Mouse (Mus musculus) CD4-positive, CD25-positive, alpha-beta regulatory T cell, adult 2 months (primary cell): ENCODE data around the gene Eif4e3.

ENCODE experiments used
- DNase-seq: peaks from one replicate; pipeline ENCODE4 v3.0.0-alpha.2; 2012; ENCODE audit warnings: low read depth, low spot score

Eif4e3 gene

DNA sequence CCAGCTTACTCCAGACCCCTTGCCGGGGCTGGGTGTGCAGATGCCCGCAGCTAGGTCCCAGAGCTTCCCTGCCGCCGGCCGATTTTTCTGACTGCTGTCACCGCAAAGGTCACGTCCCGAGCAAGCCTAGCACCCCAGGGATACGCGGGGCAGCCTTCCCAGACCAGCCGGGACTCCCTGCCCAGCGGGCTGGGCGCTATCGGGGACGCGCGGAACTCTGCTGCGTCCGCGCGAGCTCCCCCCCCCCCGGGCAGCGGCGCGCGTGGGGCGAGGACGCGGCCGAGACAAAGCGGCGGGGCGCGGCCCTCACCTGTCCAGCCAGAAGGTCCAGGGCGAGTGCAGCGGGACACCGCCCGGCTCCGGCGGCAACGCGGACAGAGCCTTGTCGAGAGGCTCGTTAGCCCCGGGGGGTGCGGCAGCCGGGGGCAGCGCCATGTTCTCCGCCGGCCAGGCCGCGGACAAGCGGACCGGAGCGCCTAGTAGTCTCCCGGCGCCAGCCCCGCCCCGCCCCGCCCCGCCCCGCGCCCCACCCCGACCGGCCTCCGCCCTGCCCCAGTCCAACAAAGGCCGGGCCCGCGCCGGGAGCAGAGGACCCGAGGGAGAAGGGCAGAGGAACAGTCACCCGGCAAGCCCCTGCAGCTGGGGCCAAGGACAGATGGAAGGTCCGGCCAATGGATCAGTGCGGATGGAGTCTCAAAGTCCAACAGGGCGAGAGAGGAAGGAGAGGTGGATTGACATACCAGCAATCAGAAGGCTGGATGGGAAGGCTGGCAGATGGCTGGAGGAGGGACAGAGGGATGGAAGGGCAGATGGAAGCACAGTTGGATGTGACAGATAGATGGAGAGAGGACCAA, at the start of gene Eif4e3, which contains the start of gene Gm20696:
TSS of gene Eif4e3 (minus strand) at position 454 of the 854 bp plus-strand sequence.
TSS of gene Gm20696 (minus strand) at position 480 of the 854 bp plus-strand sequence.
- DNase-seq: peak; percentile 46

GRCm38 (mm10) chr6:99715913-99716312, 49.3 kb upstream of the Eif4e3 start:
- no peak for DNase-seq

- DNase-seq: no peak
Measured at GRCm38 (mm10) chr6:99715191-99715590, 48.6 kb upstream of the Eif4e3 start.

- DNase-seq: no peak
Measured at GRCm38 (mm10) chr6:99713256-99713655, 46.7 kb upstream of the Eif4e3 start.

GRCm38 (mm10) chr6:99711576-99712101, 45.1 kb upstream of the Eif4e3 start:
- no peak for DNase-seq

- DNase-seq: no peak
Measured at GRCm38 (mm10) chr6:99700484-99700883, 33.9 kb upstream of the Eif4e3 start.

- DNase-seq: no peak
Measured at GRCm38 (mm10) chr6:99692916-99693841, 26.6 kb upstream of the Eif4e3 start.

DNA sequence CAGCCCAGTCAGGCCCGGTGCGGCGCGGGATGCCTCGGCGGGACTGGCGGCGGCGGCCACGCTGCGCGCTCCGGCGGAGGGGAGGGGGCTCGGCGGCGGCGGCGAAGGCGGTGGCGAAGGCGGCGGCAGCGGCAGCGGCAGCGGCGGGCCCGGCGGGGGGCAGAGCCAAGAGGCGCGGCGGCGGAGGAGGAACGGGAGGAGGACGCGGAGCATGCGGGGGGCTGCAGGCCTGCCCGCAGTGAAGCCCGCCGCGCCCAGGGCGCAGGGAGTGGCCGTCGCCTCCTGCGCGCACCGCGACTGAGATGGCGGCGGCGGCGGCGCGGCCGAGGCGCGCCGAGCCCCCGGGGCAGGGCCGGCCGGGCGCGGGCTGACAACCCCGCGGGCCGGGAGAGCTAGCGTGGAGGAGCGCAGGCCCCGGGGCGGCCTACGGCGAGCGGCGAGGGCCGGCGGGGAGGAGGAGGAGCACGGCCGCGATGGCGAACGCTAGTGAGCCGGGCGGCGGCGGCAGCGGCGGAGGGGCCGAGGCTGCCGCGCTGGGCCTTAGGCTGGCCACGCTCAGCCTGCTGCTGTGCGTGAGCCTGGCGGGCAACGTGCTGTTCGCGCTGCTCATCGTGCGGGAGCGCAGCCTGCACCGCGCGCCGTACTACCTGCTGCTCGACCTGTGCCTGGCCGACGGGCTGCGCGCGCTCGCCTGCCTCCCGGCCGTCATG, 25.8 kb upstream of the Eif4e3 start, which contains the start of gene Gpr27:
TSS of gene Gpr27 (plus strand) at position 474 of the 710 bp plus-strand sequence.
- no peak for DNase-seq

DNA sequence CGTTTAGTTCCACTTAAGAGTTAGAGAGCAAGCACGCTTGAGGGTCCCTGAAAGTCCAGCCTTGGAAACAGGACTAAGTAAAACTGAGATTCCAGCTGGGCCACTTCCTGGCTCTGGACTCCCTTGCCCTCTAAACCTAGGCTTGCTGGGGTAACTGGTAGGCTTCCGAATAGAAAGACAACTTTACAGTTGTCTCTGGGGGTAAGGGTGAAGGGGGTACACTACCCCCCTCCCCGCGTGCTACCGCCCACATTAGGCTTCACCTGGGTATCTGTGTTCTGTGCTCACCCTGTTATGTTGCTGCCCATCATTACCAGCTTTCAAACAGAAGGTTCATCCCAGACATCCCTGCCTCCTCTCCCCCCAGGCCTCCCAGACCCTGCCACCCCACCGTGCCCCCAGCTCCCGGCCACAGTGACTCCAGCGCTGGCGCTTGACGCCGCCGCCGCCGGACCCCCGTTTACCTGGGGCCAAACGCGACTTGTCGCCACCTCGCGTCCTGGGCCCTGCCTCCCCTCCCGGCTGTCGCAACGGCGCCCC, 25.2 kb upstream of the Eif4e3 start:
- no peak for DNase-seq

DNA sequence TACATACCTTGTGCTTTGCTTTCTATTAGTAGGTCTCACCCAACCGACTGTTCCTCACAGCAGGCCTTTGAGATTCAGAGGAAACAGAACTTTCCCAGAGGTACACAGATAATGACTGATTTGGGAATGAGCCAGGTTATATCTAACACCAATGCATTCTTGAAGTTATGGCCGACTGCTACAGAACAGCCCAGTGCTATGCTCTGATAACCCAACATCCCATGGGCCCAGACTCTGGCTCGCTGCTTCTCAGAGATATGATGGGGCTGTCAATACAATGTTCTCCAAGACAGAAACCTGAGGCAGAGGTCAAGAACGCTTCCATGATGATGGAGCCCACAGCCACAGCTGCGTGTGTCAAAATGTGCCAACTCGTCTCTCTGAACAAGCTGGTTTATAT, 21.9 kb upstream of the Eif4e3 start:
- DNase-seq: no peak

GRCm38 (mm10) chr6:99684899-99685298, 18.3 kb upstream of the Eif4e3 start:
- peak; percentile 83 for DNase-seq

DNA sequence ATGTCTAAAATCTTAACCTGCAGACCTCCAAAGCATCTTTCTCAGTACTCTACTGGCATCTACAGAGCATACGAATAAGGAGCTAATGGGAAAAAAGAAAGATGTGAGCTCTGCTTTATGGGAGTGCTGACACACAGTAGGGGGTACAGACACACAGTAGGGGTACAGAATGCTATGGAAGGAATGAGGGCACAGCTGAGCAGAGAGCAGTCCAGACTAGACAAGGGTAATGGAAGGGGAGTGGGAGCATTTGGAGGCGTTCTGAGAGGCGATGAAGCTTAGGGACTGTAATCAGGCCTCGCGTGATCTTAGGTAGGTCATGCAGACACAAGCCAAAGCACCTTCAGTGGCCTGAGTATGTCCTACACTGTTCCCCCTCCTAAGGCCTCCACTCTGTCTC, 17.4 kb upstream of the Eif4e3 start:
- no peak for DNase-seq

DNA sequence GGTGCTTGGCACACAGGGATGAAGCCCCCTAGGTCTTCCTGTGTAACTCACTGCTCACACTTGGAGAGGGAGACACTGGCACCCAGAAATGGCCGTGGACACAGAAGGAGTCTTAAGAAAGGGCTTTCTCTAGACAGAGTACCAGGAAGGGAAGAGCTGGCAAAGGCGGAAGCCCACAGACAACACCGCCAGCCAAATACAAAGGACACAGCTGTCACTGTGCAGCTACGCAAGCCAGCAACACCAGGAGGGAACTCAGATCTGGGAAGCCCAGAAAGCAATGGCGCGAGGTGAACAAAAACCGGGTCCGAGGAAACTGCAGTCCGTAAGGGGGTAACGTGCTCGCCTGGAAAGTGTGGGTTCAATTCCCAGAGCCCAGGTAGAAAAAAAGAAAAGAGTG, 11.5 kb upstream of the Eif4e3 start:
- no peak for DNase-seq

DNA sequence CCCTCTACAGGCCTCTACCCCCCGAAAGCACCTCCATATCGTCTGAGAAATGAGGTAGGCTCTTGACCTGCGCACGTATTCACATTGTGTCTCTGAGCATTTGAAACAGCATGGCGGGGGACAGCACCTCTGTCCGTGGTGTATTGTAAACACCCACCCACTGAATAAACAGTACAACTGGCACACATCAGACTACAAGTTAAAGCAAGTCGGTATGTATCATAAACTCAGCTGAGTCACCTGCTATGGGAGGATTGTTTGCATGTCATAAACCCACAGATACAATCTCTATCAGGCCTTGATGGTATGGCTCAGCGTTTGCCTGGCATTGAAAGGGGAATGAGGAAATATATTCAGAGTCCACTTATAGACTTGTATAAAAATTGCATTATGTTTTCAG, 10.8 kb upstream of the Eif4e3 start:
- no peak for DNase-seq

DNA sequence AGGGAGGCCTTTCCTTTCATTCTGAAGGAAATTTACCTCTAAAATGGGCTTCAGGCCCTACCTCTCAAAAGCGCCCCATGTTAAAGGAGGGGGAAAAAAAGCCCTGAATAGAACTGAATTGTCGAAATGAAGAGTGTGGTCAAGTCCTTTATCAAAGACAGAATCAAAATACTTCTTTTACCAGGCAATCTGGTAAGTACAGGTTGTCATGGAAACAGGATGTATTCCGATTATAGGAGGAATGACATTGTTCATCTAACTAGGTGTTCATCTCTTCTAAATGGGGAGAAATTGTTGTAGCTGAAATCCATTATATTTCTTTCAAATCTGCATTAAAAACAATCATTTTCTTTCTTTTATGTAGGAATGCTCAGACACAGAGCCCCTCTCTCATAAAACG, 7.9 kb upstream of the Eif4e3 start:
- no peak for DNase-seq

GRCm38 (mm10) chr6:99671768-99672167, 5.2 kb upstream of the Eif4e3 start:
- DNase-seq: no peak

GRCm38 (mm10) chr6:99670481-99671119, 4.0 kb upstream of the Eif4e3 start:
- peak; percentile 84 for DNase-seq

DNA sequence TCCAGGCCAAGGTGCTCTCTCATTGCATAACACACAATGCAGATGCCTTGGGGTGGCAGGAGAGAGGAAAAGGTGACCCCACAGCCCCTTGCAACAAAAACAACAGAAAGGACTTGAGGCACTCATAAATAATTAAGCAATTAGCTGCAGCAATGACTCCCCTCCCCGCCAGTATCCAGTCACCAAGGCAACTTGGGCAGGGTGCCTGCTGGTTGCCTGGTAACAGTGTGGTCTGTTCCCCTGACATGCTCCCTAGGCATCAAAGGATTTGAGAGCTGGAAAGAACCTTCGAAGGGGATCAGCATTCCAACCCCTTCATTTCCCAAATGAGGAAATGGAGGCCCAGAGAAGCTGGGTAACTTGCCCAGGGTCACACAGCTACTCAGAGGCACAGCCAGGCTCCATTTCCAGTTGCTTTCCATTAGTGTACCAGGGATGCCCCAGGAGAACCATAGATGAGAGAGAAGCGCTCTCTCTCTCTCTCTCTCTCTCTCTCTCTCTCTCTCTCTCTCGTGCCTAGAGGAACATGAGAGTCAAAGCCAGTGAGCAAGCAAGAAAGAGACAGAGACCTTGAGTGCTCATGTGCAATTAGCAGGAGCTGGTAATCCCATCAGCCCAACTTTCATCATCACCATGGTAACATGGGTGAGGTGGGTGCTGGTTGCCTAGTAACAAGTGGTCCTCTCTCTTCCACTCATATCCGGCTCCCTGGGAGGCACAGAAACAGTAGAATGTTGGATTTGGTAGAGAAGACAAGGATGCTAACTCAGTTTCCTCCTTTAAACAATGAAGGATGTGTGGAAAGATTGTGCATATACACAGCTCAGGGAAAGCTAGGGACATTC, 3.1 kb upstream of the Eif4e3 start:
- DNase-seq: no peak

- DNase-seq: no peak
Measured at GRCm38 (mm10) chr6:99667290-99667689, 719 bp upstream of the Eif4e3 start.
